Mouse (Mus musculus): ENCODE measurements around the gene Polr1c.

- TF ChIP-seq CTCF (IDR thresholded peaks at IDR 0.05; ENCODE audit: borderline replicate concordance, insufficient read depth, low read depth, low read length) (no peak), POLR2A (IDR thresholded peaks at IDR 0.05; ENCODE audit: borderline replicate concordance, insufficient read depth, low read length) (no peak)
Measured at GRCm38 (mm10) chr17:46253452-46254084, 5.7 kb upstream of the Polr1c start, which contains the start of gene Lrrc73.
